Mouse (Mus musculus) CD8-positive naive resting alpha-beta T cell, adult 2 months (primary cell): ENCODE results near the gene Fam234b.
A peak's percentile ranks its signal among the peaks of the same experiment; 100 is the strongest.

ENCODE experiments used
- DNase-seq, 2 experiments: peaks; one replicate each; pipeline ENCODE4 v3.0.0; 2022; ENCODE audit warnings: low read depth in 2 of 2, low spot score in 2 of 2

The Fam234b gene

DNA sequence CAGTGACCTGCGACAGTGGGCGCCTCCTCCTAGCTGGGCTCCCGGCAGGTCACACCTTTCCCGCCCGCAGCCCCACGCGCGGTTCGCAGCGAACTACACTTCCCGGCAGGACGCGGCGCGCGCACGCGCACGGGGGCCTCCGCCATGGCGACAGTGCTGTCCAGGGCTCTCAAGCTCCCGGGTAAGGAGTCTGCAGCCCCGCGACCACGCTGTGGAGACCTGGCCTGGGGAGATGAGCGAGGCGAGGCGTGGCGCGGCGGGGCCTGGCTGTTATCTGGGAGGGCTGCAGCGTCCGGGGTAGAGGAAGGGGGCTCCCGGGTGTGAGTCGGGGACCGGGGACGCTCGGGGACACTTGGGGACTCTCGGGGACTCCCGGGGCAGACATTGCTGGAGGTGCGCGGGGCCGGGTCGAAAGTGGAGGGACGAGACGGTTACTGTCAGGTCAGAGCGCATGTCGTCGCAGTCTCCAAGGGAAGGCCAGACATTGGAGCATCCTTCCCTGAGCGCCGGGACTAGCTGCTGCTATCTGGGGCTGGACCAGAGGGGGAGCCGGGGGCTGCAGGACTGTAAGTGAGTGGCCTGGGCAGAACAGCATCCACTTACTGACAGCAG is at the start of gene Fam234b, which contains the start of gene Hebp1:
TSS of gene Fam234b (plus strand) at position 57 of the 612 bp plus-strand sequence.
TSS of gene Hebp1 (minus strand) at position 102 of the 612 bp plus-strand sequence.
- DNase-seq, result peak; percentile 73

DNA sequence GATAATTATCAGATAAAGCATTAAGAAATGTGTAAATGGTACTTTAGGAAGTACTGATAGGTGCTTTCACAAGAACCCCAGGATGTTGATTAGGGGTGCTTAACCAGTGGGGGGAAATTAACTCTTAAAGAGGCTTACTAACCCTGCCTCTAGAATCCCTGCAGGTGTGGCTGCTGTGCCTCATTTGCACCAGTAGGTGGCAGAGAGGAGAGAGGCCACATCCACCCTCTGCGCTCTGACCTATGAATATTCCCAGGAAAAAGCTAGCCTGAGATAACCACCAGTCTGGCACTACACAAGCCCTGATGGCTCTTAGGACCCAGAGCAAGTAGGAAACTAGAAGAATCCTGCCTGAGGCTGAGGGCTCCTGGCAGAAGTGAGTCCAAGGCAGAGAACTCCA is 49.3 kb upstream of the Fam234b start:
- no peak for DNase-seq

DNA sequence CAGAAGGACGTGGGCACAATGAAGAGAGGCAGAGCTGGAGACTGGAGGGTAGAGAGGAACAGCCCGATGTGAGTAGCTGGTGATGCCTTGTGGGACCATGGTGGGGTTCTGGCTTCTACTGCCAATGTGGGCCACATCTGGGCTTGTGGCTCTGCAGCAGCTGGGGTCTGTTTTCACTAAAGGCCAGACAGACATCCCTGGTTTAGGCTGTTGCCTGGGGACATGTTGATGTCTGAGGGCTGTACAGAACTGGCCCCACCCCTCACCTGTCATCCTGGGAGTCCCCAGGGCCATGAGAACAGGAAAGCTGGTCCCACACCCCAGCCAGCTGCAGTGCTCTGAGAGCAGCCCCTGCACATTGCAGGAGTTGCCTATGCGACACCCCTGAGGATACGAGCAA is 48.6 kb upstream of the Fam234b start:
- DNase-seq, result no peak

DNA sequence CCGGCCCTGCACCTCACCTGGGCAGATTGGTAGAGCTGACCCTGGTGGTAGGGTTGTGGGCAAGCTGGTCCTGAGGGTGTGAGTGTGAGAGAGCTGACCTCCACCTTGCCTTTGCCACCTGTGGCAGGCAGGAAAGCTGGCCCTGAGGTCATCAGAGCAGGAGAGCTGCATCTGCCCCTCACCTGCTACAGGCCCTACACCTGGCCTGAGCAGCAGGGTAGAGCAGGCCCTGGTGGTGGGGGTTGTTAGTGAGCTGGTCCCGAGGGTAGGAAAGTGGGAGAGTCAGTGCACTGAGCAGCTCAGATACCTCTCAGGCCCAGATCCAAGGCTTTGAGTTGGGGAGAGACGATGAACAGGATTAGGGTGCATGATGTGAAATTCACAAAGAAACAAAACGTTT is 48.1 kb upstream of the Fam234b start:
- no peak for DNase-seq

DNA sequence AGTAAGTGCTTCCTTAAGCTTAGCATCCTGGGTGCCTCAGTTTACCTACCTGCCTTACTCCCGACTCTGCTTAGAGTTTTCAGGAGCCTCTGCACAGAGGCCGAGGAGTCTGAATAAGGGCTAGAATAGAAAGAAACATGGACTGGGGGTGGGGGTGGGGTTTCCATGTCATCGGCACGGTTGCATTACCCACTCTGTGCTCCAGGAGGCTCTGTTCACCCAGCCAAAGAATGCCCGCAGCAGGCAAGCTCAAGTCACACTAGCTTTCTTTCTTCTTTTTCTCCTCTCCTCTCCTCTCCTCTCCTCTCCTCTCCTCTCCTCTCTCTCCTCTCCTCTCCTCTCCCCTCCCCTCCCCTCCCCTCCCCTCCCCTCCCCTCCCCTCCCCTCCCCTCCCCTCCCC is 47.5 kb upstream of the Fam234b start:
- no peak for DNase-seq

DNA sequence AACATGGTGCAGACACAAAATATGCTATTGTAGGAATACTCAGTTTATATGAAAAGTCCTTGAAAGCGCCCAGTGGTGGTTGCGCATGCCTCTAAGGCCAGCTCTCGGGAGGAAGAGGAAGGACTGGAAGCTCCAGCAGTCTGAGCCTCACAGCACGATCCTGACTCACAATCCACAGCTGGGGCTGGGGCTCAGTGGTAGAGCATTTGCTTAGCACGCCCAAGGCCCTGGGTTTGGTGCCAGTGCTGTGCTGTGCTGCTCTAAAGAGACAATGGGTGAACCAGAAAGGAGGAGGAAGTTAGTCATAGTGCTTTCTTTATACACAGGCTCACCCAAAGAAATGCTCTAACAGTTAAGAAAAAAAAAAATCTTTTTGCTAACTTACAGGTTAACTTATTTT is 44.1 kb upstream of the Fam234b start:
- DNase-seq, result no peak

DNA sequence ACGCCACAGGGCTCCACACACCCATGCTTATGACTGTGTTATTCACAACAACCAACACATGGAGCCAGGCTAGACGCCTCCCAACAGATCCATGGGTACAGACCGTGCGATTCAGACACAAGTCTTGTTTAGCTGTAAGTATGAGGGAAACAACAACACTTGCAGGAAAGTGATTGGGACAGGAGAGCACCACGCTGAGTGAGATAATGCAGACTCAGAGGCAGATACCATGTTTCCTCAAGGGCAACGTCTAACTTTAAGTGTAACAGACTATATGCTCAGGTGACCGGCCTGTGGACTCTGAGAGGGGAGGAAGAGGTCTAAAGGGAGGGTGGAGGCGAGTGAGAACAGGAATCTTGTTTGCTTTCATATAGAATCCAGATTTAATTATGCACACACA is 41.2 kb upstream of the Fam234b start:
- DNase-seq, result no peak

DNA sequence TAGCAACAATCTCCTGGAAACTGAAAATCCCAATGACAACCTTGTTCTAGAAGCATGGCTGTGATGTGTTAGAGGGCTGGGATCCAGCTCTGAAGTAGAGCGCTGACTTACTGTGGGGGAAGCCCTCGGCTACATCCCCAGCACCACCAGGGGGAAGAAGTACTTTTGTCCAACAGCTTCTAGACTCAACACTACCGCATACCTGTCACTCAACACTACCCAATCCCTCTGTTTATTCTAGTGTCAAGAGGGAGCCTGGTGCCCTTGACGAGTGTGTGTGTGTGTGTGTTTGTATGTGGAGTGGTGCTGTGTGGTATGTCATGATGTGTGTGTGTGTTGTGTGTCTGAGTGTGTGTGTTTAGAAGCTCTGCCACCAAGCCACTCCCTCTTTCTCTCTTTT is 40.3 kb upstream of the Fam234b start:
- no peak for DNase-seq

DNA sequence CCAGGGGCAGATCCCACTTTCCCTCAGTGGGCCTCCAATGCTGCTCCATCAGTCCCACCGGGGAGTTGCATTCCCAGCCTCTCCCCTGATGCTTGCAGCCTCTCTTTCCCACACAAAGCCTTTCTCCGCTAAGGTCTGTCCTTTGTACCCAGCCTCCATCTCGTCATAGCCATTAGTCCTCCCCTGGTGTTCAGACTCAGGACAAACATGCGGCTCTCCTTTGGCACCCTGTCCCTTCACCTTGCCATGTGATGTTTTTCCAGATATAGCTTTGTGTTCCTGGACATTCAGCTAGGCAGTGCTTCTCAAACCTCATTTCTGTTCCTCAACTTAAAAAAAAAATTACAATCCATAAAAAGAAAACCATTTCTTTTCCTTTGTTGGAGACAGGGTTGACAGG is 39.3 kb upstream of the Fam234b start:
- no peak for DNase-seq

DNA sequence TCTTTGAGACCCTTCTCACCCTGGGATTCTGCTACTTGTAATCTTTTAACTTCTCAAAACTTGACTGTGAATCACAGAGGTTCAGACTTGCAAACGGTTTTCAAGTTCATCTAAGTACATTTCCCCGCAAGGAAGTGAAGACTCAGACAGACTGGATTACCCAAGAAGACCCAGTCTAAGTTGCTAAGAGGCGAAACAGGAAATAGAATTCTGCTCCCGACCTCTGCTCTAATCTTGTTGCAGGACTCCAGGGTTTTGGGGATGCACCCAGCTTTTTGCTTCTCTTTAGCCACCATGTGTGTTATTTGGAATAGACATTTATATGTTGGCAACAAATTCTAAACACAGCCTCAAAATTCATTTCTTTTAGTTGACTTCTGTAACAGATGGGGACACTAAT is 36.4 kb upstream of the Fam234b start:
- DNase-seq, result no peak

DNA sequence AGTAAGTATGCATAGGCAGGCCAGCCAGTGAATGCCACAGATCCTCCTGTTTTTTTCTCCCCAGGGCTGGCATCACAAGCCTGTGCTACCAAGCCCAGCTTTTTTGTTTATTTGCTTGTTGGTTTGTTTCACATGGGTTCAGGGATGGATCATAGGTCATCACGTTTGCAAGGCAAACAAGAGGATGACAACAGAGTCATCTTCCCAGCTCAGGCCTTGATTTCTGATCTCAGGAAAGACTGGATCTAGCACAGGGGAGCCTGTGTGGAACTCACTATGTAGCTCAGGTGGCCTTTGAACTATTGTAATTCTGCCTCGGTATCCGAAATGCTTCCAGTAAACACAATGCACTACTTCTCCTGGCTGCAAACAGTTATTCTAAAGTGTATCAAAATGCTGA is 35.5 kb upstream of the Fam234b start:
- DNase-seq, result no peak

DNA sequence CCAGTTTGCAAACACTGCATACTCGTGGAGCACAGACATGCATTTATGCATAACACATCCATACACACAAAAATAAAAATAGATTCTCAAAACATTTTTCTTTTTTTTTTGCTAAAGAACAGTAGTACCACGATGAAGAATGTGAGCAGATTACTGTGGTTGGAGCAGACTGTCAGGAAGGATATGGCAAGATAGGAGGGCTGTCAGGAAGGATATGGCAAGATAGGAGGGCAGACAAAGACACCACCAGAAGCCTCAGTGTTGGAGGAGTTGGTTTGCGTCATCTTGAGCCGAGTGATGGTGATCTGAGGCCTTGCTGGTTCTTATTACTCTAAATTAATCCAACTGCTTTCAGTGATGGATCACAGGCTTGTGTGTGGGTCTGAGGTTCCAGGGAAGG is 34.9 kb upstream of the Fam234b start:
- DNase-seq, result no peak

DNA sequence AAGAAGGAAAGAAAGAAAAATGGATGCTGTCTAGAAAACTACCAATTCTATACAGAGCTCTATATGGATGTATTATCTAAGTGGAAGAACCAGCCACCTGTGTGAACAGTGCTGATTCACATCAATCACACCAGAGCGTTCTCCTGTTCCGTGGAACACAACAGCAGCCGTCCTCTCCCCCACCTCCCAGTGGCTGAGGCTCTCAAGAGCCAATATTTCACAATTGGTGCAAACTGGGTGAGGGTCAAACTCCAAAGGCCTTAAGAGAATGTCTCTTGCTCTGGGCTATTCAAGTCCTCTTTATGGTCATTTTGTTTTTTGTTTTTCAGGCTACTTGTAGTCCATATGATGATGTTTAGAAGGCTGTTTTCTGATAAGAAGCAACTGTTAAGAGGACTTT is 32.6 kb upstream of the Fam234b start:
- DNase-seq, result no peak

DNA sequence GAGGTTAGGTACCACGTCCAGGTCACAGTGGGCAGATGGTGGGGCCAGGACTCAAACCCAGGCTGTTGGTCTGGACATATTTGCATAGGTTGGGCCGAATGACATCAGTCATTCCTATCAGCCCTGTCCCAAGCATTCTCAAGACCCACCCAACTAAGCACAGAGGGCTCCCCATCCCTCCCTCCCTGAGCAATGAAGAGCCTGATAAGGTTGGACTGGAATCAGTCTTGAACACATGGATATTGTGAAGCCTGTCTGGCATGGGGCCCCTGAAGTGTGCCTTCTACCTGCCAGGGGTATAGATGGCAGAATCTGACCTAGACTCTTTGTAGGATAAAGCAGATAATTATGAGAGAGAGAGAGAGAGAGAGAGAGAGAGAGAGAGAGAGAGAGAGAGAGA is 32.1 kb upstream of the Fam234b start:
- DNase-seq, result no peak

DNA sequence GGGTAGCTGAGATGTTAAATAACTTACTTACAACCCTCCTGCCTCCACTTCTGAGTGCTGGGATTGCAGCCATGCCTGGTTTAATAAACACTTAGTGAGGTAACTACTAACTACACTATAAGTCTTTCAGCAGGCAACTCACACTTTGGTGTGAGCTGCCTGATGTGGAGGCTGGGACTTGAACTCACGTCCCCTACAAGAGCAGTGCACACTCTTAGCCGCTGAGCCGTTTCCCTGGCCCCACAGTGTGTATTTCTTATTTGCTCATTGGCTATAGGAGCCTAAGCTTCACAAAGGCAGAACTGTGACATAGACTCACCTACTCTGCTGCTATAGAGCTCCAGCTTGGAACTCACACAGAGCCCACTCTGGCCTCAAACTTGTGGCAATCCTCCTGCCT is 31.5 kb upstream of the Fam234b start:
- DNase-seq, result no peak

DNA sequence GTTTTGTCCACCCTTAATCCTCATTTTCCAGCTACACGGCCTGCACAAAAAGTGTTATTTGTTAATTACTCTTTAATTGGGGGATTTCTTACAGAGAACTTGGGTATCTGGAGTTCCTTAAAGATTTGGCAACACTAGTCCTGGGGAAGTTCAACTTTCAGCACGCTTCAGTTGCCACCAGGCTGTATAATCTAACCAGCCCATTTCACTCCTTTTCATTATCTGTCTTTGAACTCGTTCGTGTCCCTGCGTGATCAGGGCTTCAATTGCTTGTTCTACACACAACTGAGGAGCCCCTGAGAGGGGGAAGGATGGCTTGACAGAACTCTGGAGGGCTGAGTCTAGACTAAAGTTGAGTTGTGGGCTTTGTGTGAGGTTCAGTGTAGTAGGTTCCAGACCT is 31.1 kb upstream of the Fam234b start:
- no peak for DNase-seq

DNA sequence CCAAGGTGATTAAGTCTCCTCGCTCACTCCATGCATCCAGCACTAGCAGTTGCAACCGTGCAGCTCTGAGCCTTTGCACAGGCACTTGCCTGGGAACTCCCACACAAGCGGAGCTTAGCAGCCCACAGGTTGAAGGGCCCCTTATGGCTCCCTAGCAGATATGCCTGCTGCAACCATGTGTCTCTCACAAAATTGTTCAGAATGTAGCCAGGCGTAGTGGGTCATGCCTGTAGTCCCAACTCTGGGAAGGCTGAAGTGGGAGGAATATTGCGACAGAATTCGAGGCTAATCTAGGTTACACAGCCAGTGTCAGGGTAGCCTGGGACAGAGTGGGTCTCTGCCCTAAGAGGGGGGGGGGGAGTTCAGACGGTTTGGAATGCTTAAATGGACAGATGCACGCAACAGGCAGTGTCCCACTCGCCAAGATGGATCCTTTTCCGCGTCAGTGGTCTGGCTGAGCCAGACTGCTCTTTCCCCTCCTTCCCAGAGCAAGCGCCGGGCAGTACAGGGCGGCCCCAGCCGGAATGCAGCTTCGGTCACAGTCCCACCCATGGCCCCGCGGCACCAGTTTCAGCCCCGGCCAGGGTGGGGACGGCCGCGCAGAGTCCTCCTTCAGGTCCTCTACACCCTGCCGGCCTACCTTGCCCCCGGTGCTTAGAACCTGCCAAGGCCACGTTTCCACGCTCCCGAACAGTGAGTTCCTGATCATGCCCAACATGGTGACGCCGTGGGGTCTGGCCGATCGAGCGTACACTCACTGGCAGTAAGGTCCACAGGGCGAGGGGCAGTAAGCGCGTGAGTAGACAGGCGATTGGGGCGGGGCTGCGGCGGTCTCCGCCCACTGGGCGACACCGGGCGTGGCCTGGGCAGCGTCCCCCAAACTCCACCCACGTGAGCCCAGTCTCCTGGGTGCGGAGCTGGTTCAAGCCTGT is 30.1 kb upstream of the Fam234b start:
- DNase-seq, result peak; percentile 51 to 69

DNA sequence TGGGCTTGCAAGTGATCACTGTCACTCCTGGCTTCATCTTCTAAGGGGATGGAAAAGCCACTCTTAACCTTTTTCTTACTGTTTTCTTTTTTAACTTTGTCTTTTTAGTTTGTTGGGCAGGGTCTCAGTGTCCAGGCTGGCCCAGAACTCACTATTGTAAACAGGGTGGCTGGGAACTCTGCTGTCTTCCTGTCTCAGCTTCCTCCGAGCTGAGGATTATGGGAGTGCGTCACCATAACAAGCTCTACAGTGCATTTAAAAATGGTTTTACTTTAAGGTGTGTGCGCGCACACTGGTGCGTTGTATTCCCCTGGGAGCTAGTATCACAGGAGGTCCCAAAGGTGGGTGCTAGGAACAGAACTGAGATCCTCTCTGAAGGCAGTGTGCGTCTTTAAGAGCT is 29.3 kb upstream of the Fam234b start:
- DNase-seq, result peak; percentile 25 to 38

DNA sequence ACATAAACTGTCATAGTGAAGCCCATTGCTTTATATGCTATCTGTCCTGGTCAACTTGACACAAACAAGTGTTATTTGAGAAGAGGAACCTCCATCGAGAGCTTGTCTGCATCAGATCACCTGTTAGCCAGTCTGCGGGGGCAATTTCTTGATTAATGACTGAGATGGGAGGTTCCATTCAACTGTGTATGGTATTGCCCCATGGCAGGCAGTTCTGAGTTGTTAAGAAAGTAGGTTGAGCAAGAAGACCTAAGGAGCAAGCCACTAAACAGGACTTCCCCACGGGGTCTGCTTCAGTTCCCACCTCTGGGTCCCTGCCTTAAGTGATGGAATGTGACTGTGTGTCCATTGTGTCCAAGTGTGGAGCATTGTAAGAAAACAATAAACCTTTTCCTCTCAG is 28.5 kb upstream of the Fam234b start:
- no peak for DNase-seq

DNA sequence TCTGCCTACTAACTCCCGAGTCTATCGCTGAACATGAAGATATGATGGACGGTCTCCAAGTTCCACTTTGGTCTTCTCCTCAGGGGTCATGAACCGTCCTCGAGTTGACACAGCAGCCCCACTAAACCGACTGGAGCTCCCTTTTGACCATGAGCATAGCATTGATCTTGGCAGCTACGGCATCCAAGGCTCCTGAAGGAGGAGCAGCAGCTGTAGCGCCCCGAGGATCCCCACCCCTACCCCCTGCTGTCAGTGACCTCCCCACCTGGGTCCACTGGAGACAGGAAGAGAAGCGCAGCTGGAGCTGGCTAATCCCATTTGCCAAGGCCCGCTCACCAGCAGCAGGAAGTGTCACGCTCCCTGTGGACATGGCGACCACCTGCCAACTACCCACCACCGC is 26.0 kb upstream of the Fam234b start:
- no peak for DNase-seq

DNA sequence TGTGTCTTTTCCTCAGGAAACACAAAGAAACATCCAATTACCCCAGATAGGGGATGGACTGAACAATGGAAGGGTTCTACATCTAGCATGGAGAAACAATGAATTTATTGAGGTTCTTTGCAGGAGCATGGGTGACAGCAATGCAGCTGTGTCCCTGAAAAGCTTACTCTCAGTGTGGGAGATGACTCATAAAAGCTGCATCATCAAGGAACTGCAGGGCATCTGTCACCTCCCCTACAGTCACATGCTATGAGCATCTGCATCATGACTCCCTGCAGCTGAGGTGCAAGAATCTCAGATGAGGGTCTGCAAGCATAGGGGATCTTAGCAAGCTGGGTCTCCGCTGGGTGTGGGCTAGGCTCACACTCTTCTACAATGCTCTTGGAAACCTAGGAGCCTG is 22.8 kb upstream of the Fam234b start:
- no peak for DNase-seq

DNA sequence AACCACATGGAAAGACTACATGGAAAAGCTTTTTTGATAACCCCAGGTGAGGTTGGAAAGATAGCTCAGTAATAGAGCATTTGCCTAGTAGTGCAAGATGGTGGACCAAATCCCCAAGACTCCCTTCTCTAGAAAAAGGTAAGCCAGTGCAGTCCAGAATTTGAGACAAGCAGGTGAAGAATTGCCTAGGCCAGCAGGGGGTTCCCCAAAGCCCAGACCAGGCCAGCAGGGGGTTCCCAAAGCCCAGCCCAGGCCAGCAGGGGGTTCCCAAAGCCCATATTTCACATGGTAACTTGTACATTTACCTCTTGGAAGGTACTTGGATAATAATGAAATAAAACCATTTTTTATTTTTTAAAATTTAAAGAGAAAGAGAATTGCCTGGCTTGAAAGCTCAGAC is 20.5 kb upstream of the Fam234b start:
- DNase-seq, result no peak

DNA sequence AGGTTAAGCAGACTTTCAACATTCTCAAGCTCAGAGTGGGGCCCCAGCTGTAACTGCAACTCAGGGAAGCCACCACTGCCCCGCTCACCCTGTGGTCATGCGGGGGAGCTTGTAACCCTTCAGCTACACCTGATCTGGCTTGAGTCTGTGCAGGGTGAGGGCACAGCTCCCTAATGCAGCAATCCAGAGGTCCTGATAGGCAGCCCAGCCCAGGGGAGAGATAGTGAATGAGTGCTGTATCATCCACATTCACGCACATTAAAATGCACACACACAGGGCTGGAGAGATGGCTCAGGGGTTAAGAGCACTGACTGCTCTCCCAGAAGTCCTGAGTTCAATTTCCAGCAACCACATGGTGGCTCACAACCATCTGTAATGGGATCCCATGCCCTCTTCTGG is 19.2 kb upstream of the Fam234b start:
- DNase-seq, result no peak
